Comparison of ENCODE assay signal across 8 mouse cellular contexts in genomic region chr5:96996401-96997309, GRCm38 (mm10). TPM values are rescaled to one million over a fixed set of nuclear protein-coding genes. Genes with fewer than 3 reads are reported as not detected.
DNase-seq lines count a peak whose midpoint lies in the region; ATAC-seq and TF ChIP-seq lines count a peak whose summit lies in the region.

No protein-coding gene starts in this region.

- TF ChIP-seq POLR2A in ES-Bruce4 (IDR thresholded peaks at IDR 0.05; ENCODE audit: insufficient read depth, low read length) = no peak

- intact Hi-C loops in heart, postnatal 14 days (cut with DNase I) = loop anchor here (5.0 kb wide), 5 partner anchors 56 to 204 kb away; partner anchors contain the start of gene Anxa3

- no peaks in the 10 kb centered on the region for H3K27me3 ChIP-seq in ES-Bruce4 (ENCODE audit: control insufficient read depth, insufficient read depth, low read length, poor library complexity, severe bottlenecking)
- no peaks in the 10 kb centered on the region for H3K27me3 ChIP-seq in hindbrain, embryonic 14.5 days (ENCODE audit: control insufficient read depth, insufficient read depth, low read length)
- no peaks in the 10 kb centered on the region for H3K27me3 ChIP-seq in liver, postnatal 0 days (ENCODE audit: insufficient read depth, low read length)

- no peak for TF ChIP-seq EP300 in ES-Bruce4 (IDR thresholded peaks at IDR 0.05; ENCODE audit: insufficient read depth, low read depth, low read length)
- no peak for TF ChIP-seq EP300 in liver, postnatal 0 days (IDR thresholded peaks at IDR 0.05; ENCODE audit: low read depth)

- WGBS in hindbrain, embryonic 14.5 days = 18% methylated on average over 39 of the region's 39 CpGs
- 14% methylated on average over 39 of the region's 39 CpGs for WGBS in liver, postnatal 0 days (ENCODE audit: insufficient replicate concordance)

- H3K9me3 ChIP-seq in ES-Bruce4 (replicated peaks; ENCODE audit: control insufficient read depth, insufficient read depth, low read length, poor library complexity, severe bottlenecking) = no peaks in the 10 kb centered on the region
- no peaks in the 10 kb centered on the region for H3K9me3 ChIP-seq in hindbrain, embryonic 14.5 days (ENCODE audit: control insufficient read depth, low read length)
- no peaks in the 10 kb centered on the region for H3K9me3 ChIP-seq in liver, postnatal 0 days (ENCODE audit: low read length)

- H3K4me2 ChIP-seq in hindbrain, embryonic 14.5 days (replicated peaks) = peak overlapping the region; percentile 95
- H3K4me2 ChIP-seq in liver, postnatal 0 days (ENCODE audit: low read depth, low read length) = peak overlapping the region; percentile 93

- H3K9ac ChIP-seq in ES-Bruce4 (ENCODE audit: low read depth, poor library complexity, severe bottlenecking) = peak overlapping the region; percentile 66
- H3K9ac ChIP-seq in hindbrain, embryonic 14.5 days = peak overlapping the region; percentile 78
- H3K9ac ChIP-seq in liver, postnatal 0 days (replicated peaks) = peak overlapping the region; percentile 88

- peak overlapping the region; percentile 26; the same call in 1 of the 2 replicates for H3K27ac ChIP-seq in ES-Bruce4 (ENCODE audit: insufficient read depth, low read length)
- peak overlapping the region; percentile 83 for H3K27ac ChIP-seq in hindbrain, embryonic 14.5 days
- H3K27ac ChIP-seq in liver, postnatal 0 days (ENCODE audit: low read depth) = peak overlapping the region; percentile 99

- peak; percentile 44 for ATAC-seq in hindbrain, embryonic 14.5 days (ENCODE audit: low FRiP score)
- ATAC-seq in liver, postnatal 0 days = peak; percentile 26

- H3K4me1 ChIP-seq in ES-Bruce4 (ENCODE audit: control insufficient read depth, insufficient read depth, low read length) = no peaks in the 10 kb centered on the region
- peaks cover 18% of the 10 kb centered on the region for H3K4me1 ChIP-seq in hindbrain, embryonic 14.5 days (replicated peaks; ENCODE audit: control insufficient read depth, insufficient read depth, low read length)
- H3K4me1 ChIP-seq in liver, postnatal 0 days (ENCODE audit: insufficient read depth) = peaks cover 38% of the 10 kb centered on the region

- H3K36me3 ChIP-seq in ES-Bruce4 (ENCODE audit: control insufficient read depth, insufficient read depth, low read length, poor library complexity, severe bottlenecking) = no peaks in the 10 kb centered on the region
- H3K36me3 ChIP-seq in hindbrain, embryonic 14.5 days (replicated peaks; ENCODE audit: control insufficient read depth, insufficient read depth) = no peaks in the 10 kb centered on the region
- H3K36me3 ChIP-seq in liver, postnatal 0 days (replicated peaks; ENCODE audit: insufficient read depth, low read length) = peaks cover 6% of the 10 kb centered on the region; the same call in 1 of the 2 replicates

- no peak for TF ChIP-seq CTCF in ES-Bruce4 (IDR thresholded peaks at IDR 0.05; ENCODE audit: low read depth, low read length)
- no peak for TF ChIP-seq CTCF in liver, postnatal 0 days (IDR thresholded peaks at IDR 0.05; ENCODE audit: low read depth)

- H3K4me3 ChIP-seq in ES-Bruce4 (ENCODE audit: low read depth, low read length) = peak overlapping the region; percentile 63
- H3K4me3 ChIP-seq in hindbrain, embryonic 14.5 days (replicated peaks; ENCODE audit: low read length) = peak overlapping the region; percentile 72
- peak overlapping the region; percentile 84 for H3K4me3 ChIP-seq in liver, postnatal 0 days (ENCODE audit: low read depth, low read length)

- peak; percentile 90 for DNase-seq in heart, adult 11 months
- no peak for DNase-seq in heart, postnatal 14 days
- DNase-seq in embryo, embryonic 9.5 days (ENCODE audit: extremely low spot score) = peak; percentile 30
- DNase-seq in hindbrain, embryonic 14.5 days (ENCODE audit: low spot score) = peak; percentile 55
- no peak for DNase-seq in liver, postnatal 0 days
- peak; percentile 55 for DNase-seq in ovary, postnatal 36 days (ENCODE audit: low spot score)
- no peak for DNase-seq in layer of hippocampus, adult 18-20 months (ENCODE audit: low spot score in 2 of 2)

RNA-seq across cellular contexts. Expression of gene Bmp2k, which starts 0.8 kb away (rescaled TPM):
- 10 to 100 TPM; 11.5 to 12.1 TPM for total RNA-seq in heart, postnatal 14 days (2021)
- 8.4 and 10.3 TPM in 2 replicates for polyA plus RNA-seq in ES-Bruce4 (2011; ENCODE audit: insufficient read depth, insufficient read length, low read depth, missing spikeins)
- 11.7 and 12.4 TPM in 2 replicates for polyA plus RNA-seq in hindbrain, embryonic 14.5 days (2014; fragmentation: Nextera tagmentation; extraction: Ambion mirVana)
- polyA plus RNA-seq in liver, postnatal 0 days (2015; fragmentation: Nextera tagmentation; extraction: Ambion mirVana) = 13.6 and 15.2 TPM in 2 replicates
- total RNA-seq in layer of hippocampus, adult 18-20 months (2021) = 10 to 100 TPM; 13.5 to 14.1 TPM

Comparison
In these comparisons a context has a peak if more than half of its experiments do, and no peak if none do; other contexts are left out.
1. DNase-seq: peak in heart, adult 11 months (single experiment), embryo, embryonic 9.5 days (single experiment), hindbrain, embryonic 14.5 days (single experiment) and ovary, postnatal 36 days (single experiment); none in heart, postnatal 14 days (0 of 2), liver, postnatal 0 days (single experiment) and layer of hippocampus, adult 18-20 months (0 of 2).
2. H3K27ac ChIP-seq: peak in every context shown above with its lines; median percentile 99 in liver, postnatal 0 days; 83 in hindbrain, embryonic 14.5 days; 26 in ES-Bruce4.
3. Peak in every context shown above with its lines, with median percentiles within 50 percentile points of each other: H3K4me3 ChIP-seq and H3K9ac ChIP-seq.